Mouse (Mus musculus): ENCODE measurements around the gene Trappc6a. TPM values are rescaled to one million over a fixed set of nuclear protein-coding genes. Genes with fewer than 3 reads are reported as not detected.
A peak's percentile ranks its signal among the peaks of the same experiment; 100 is the strongest.

The Trappc6a gene
- total RNA-seq, 2 experiments from 2014 or later, result 24.6 to 26.5 TPM

DNA sequence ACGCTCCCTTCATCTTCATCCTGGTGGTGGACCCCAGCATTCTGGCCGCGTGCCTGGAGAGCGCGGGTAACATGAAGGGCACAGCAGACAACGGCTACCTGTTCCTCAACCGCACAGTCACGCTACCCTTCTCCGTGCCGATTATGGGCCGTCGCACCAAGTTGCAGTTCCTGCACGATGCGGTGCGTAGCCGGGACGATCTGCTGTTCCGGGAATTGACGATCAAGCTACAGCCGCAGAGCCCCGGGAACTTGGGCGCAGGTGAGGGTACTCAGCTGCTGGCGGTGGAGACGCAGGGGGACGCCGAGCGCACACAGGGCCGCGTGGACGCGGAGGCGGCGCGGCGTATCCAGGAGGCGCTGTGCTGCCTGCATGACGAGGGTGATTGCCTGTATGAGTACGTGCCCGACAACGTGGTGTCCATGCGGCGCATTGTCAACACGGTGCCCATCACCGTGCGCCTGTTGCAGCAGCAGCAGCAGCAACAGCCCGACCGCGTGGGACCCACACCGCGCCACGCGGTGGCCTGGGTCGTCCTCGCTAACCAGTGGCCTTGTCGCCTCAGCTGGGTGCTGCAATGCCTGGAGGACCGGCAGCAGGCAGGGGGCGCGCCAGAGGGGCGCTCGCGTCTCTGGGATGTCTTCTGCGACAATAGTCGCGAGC, 15.7 kb downstream of the Trappc6a start:
- peak; percentile 63 for DNase-seq

DNA sequence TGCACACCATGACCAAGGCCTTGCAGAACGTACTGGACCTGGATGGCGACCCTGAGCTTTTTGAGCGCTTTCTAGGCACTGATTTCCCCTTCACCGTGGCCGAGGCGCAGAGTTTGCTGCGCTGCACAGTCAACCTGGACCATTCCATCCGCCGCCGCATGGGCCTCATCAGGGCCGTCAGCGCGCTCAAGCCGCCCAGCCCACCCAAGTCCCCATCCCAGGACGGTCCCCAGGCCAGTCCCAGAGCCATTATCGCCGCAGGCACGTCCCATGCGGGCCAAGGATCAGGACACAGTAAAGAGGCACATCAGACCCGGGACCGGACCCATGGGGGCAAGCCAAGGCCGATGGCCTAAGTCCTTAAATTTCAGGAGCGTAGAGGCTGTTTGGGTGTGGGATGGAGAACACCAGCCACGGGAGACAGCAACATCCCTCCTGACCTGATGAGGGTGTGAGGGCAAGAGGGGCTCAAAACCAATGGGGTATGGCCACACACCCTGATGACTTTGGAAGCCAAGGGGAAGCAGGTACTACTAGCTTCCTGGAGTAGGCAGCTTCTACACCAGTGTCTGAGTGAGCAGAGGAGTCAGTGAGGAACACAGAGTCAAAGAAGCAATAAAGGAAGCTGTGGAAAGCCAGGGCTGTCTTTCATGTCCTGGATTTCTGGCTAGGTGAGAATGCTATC, 16.4 kb downstream of the Trappc6a start:
- DNase-seq, result no peak

DNA sequence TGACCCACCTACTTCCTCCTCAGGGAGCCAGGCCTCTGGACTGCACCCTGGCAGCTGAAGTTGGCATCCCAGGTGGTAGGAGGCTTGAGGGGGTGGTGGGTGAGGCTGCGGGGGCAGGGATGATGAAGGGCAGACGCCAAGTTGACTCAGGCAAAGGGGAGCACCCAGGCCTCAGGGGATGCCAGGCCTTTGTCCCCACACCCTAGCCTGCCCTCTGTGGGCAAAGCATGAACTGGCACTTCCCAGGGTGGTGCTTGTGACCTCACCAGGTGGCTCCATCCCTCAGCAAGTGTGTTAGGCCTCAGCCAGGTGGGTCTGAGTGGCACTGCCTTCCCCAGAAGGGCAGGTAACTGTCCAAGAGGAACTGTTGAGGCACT, 16.9 kb downstream of the Trappc6a start:
- no peak for DNase-seq

DNA sequence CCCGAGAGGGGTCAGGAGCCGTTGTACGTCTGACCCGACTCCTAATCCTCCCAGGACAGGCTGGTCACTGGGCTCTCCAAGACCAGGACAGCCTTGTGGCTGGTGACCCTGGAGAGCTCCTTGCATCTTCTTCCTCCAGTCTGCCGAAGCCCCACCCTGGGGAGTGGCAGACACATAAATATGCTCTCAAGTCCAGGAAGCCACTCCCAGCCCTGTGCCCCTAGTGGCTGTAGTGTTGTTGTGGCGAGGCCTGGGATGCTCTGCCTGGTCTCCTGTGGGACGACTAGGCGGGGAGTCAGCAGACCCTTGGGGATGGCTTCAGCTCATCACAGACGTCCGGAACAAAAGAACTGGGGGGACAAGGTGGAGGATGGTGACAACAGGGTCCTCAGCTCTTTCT, 22.9 kb downstream of the Trappc6a start:
- no peak for DNase-seq

DNA sequence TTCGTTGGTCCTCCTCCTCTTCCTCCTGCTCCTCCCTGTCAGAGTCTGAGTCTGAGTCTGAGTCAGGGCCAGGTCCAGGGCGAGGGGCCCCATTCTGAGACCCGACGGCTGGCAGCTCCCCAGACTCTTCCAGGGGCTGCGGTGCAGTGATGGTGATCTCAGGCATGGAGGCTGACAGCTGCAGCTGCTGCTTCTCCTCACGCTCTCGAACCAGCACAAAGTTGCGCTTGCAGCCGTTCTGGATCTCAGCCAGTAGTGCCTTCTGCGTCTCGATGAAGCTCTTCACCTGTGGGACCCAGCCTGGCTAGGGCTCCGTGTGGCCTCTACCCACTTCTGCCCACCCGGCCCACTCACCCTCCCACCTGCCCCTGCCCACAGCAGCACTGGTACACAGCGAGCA, 24.0 kb downstream of the Trappc6a start:
- no peak for DNase-seq

DNA sequence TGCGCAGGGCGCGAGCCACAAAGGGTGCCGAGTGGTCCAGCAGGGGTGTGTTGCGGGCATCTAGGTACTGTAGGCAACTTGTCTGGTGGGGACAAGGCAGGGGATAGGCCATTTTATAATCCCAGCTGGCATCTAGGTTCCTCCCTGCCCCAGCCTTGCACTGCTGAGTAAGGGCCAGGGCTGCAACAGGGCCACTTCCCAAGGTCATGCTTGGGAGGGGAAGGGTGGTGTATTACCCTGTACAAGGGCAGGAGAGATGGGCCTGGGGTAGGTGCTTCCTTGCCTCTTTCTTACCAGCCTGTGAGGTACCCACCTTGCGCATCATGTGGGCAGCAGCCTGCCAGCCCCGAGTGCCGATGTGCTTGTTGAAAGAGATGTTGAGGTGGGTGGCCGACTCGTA, 26.5 kb downstream of the Trappc6a start:
- no peak for DNase-seq

DNA sequence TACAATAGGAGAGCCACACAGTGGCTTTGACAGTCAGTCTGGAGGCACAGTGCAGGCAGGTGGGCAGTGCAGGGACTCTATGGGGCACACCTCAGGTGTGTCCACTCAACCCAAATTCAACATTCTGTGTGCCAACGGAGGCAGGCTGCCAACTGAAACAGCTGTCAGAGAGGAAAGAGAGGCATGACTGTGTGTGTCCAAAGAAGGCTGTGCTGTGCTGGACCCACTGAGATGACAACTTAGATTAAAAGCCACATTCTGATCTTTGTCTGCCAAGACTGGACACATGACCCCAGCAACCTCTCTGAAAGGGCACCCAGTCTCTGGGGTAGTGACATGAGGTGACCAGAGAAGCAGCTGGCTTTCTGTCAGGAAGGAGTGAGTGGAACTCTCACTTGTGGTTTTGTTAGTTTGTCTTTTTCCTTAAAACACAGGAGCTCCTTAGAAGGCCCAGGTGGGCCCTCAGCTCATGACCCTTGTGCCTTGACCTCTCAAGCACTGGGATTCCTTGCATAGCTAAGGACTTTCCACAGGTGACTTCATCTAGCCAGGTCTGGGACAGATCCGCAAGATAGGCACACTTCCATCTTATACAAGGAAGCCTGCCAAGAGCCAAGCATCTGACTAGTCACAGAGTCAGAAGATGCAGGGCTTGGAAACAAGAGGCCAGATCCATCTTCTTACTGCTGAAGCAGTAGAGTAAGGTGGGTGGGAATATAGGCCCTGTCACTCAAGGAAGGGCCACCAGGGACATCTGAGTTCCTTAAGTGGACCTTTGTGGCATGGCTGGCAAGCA, 32.8 kb downstream of the Trappc6a start:
- DNase-seq, result no peak

DNA sequence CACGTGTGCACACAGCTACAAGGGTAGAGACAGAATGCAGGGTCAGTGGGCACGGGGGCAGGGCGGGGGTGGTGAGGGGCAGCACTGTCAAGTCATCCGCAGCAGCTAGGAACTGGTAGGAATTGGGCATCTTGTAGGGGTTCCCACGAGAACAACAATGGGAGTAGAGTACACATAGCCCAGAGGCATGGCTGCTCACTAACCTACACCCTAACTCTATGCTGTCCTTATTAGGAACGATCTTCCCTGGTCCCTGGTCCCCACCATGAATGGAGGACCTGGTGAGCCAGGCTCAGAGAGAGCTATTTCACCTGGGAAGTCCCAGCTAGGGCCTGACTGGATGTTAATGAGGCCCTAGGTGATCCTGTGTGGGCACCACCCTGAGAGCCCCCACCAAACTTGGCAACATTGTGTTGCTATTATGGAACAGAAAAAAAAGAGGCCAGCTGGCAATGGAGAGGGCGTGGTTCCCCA, 33.5 kb downstream of the Trappc6a start:
- DNase-seq, result no peak

DNA sequence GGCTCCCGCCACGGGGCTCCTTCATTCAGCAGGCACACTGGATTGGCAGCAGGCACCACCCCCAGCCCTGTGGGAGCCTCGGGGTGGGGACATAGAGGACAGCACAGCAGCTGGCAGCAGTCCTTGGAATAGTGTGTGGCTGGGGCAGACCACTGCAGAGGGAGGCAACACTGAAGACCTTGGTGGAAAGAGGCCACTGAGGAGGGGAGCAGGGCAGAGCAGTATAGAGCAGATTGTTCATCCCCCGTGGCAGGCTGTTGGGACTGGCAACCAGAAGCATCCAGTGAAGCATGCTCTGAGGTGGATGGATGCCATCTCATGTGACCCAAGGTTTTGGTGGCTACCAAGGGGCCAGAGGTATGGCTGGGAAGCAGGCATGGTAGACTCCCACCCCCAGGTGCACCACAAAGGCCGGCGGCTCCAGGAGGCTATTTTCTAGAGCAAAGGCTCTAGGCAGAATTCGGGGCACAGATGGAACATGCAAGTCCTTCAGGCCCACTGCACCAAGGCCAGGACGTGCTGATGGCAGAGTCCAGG, 34.0 kb downstream of the Trappc6a start:
- no peak for DNase-seq

DNA sequence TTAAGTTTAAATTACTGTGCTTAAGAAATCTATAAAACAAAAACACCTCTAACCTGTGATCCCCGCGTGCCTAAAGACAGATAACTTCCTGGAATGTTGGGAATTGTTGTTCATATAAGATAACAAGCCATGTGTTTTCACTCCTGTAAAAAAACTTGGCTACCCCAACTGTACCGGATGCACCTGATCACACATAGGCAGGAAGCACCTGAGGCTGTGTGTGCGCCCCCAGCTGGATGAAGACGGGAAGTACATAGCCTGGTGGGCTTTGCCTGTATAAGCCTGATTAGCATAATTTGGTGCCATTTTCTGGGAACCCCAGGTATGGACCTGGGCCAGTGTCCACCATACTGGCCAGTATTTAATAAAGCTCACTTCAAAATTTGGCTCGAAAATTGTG, 35.4 kb downstream of the Trappc6a start:
- no peak for DNase-seq

DNA sequence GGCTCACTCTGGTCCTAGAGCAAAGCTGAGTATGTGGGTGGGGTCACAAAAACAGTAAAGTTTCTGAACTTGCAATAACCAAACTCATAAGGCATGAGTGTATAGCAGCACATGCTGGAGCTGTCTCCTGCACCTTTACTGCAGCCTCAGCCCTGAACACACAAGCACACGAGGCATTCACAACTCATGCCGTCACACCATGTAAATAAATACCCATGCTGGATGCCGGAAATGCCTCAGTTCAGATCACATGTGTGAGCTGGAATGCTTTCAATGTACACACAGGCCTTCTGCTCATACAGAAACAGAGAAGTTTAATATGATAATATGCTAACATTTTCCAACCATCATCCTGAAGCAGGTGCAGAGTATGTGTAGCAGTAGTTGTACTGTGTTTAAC, 37.8 kb downstream of the Trappc6a start:
- no peak for DNase-seq

DNA sequence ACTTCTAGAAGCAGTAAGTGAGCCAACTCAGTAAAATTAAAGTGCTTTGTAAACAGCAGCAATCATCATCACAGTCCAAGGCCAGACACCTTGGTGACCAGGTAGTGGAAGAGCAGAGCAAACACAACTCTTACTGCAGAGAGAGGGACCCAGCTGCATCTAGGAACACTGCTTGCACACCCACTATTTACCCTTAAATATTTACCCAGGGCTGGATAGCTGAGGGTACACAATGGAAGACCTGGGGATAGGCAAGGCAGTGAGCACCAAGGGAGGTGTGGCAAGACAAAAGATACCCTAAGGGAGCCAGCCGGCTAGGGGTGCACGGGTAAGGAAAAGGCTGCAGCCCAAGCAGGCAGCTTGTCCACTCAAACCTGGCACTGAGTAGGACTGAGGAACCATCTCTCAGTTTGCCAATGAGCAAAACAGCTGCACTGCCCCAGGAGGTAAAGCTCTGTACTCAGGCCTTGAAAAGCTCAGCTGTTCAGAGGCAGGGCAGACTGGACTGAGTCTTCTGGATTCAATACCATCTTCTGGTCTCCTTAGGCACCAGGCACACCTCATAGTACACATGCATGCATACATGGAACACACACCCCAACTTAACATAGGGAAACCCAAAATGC, 39.3 kb downstream of the Trappc6a start:
- DNase-seq, result no peak

DNA sequence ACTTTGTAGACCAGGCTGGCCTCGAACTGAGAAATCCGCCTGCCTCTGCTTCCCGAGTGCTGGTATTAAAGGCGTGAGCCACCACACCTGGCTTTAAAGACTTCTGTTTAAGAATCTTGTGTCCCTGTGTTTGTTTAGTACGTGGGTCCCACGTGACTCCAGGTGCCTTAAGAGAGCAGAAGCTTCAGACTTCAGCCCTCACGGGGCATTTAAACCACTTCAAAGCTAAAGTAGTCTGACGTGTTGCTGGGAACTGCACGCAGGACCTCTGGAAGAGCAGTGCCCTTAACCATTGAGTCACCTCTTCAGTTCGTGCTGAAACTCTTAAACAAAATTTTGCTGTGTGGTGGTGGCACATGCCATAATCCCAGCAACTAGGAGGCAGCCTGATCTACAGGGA, 41.2 kb downstream of the Trappc6a start:
- no peak for DNase-seq

DNA sequence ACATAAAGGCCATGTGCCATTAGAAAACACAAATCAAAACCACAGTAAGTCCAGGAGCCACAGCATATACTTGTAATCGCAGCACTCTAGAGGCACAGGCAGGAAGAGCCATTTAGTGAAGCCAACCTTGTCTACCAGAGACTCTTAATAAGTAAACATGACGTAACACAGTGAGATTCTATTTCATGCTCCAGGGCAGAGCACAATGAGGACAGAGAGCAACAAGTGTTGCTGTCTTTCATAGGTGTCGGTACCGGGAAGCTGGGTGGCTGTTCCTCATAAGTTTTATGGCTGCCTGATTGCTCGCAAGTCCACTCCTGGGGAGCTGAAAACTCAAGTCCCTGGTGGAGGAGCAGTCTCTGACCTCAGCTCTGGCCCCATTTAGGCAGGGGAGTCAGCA, 43.4 kb downstream of the Trappc6a start:
- DNase-seq, result no peak

DNA sequence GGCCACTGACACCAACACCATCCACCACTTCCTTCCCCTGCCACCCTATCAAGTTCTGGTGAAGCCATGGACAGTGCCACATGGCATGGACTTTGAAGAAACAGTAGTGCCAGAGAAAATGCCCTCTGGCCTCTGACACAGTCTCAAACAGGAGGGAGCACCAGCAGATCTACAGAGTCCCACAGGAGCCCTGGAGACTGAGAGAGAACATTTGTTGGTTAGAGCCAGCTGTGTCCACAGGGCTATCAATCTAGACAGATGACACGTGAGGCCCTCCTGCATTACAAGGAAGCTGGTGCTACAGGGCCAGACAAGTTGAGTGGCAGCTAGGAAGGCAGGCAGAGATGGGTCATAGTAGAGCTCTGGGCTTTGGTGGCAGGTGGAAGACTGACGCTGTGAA, 44.2 kb downstream of the Trappc6a start:
- no peak for DNase-seq

DNA sequence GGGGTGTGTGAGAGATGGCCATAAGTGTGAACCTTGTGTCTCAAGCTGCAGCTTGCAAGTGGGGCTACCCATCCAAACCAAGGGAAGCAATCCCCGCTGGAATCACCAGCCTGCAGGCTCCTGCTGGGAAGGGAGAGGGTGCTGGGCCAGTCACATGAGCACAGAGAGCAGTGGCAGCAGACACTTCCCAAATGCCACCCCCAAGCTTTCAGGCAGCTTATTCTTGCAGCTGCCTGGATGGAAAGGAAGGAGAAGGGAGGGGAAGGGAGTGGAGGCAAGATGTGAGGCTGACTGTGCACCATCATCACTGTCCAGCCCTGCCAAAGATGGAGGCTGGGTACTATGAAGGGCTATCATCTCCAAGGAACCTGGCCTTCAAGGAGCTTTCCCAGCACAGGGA, 46.0 kb downstream of the Trappc6a start:
- DNase-seq, result no peak

DNA sequence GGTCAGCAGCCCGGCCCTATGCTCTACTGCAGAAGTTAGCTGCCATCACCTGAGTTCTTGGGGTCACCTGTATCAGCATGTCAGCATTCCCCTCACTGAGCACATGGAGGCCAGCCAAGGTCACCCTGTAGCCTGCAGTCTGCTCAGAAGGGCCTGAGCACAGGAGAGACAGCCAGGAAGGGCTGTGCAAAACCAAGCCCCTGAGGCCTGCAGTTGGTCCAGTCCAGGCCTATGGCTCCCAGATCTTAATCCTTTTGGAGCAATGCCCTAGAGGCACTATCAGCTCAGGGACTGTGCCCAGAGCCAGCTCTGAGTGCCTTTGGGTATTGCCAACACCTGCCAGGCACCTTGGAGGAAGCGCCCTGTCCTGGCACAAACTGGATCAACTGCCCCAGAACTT, 48.9 kb downstream of the Trappc6a start:
- DNase-seq, result no peak

DNA sequence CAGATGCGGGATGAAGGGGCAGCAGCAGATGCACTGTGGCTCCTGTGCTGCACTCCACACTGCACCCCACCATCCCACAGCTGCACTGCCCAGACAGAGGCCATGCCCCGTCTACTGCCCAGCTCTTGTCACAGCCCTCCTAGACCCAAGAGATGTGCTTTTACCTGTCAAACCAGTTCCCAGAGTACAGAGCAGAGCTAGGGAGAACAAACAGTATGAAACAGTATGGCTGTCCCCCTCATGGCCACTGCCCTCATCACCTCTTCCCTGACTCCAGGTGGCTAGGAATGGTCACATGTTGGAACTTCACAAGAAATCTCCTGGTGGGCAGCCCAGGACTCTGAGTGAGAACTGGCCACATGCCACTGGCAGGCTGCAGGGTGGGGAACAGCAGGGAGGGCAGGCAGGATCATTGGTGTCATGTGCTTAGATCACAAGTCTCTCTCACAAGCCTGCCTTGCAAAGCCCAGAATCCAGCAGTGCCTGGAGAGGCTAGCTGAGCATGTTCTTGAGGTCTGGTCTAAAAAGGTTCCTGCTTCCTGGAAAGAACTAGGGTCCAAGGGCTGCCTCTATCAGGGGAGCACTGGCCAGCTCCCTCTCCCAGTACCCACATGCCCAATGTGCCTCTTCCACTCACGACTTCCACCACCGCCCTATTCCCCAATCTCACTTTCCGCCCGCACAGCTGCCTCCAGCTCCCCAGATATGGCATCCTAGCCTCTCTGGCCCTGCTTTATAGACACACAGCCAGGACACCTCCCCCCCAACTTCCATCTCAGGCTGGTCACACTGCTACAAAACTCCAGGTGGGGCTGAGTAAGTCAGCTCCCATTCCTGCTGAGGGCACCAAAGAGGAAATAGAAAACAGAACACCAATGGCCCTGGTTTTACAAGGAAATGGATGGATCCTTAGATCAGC, 50.0 kb downstream of the Trappc6a start:
- DNase-seq, result no peak

DNA sequence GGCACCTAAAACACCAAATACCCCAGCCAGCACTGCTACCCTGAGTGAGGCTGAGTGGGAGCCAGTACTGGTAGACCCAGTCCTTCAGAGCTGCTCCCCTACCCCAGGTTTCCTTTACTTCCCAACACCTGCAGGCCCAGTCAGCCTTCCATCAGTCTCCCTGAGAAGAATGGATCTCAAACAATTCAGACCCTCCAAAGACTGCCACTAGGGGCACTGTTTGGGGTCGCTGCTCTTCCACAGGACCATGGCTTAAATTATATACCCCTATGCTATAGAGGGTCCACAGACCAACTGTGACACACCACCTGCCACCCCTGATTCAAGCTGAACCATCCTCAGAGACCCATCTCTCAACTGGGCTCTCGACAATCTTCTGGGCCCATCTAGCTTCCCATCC, 50.8 kb downstream of the Trappc6a start:
- DNase-seq, result no peak

DNA sequence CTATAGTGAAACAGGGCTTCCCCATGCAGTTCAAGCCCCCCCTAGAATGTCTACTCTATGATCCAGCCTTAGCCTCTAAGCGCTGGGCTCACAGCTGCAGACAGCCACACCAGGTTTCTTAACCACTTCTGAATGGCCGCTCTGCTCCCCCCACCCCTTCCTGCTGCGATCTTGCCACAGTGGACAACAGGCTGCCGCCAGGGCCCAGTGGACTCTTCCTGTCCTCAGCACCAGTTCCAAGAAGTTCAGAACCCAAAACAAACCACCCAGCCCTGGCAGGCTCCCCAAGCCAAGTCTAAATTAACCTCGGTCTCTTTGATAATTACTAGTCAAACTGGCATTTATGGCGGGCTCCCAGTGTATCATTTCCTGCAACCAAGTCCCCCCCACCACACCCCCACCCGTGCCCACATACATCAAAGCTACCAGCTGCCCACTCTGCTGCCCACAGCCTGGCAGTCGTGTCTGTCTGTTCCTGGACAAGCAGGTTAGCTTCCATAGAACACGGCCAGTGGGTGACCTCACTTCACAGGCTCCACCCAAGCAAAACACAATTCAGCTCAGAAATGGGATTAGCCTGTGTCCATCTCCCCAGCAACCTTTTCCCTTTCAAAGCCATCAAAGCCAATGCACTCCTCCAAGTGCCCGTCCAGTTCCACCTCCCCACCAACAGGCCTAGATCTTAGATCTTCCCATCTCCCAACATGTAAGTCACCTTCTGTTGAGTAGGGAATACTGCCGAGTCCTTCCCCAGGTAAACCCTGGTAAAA, 52.5 kb downstream of the Trappc6a start:
- no peak for DNase-seq

DNA sequence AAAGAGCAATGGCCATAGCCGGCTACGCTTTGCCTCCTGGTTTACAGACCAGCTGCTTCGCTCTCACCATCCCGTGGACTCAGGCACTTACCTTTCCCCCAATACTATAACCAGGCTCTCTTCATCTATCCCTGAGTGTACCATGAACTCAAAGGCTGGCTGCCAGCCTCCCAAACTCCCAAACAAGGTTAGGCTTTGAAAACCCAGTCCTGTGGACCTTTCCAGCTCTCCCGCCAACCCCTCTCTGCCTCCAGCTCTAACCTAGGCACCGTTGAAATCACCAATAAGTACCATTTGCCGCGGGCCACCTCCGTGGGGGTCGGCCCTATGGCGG, 53.2 kb downstream of the Trappc6a start:
- no peak for DNase-seq

All from gastrocnemius, postnatal 10 days (tissue).